Mouse (Mus musculus): Measurements from ENCODE around the gene Ankrd13c. TPM values are rescaled to one million over a fixed set of nuclear protein-coding genes. Genes with fewer than 3 reads are reported as not detected.

Ankrd13c gene
- 20.3 and 22.6 TPM in 2 replicates for polyA plus RNA-seq (2016; fragmentation: Nextera tagmentation; extraction: Ambion mirVana)

- Histone ChIP-seq H3K9ac (peak within 1 kb of the TSS; percentile 91), H3K27ac (peak within 1 kb of the TSS; percentile 97), H3K36me3 (no peaks in the 10 kb centered on the region), H3K9me3 (no peaks in the 10 kb centered on the region), H3K4me1 (peaks cover 11% of the 10 kb centered on the region), H3K27me3 (no peaks in the 10 kb centered on the region), H3K4me3 (peak within 1 kb of the TSS; percentile 92), H3K4me2 (replicated peaks) (peak within 1 kb of the TSS; percentile 64)
- under 1% methylated on average over 45 of the region's 45 CpGs for whole genome bisulfite sequencing
- peak; percentile 99 for ATAC-seq (ENCODE audit: insufficient number of reproducible peaks, insufficient read depth, low FRiP score, low TSS enrichment)
Observed at GRCm38 (mm10) chr3:157946843-157947358, at the start of gene Ankrd13c. Gene Ankrd13c (plus strand): TSS chr3:157947239.

- Histone ChIP-seq H3K9me3 (no peaks in the 10 kb centered on the region), H3K27ac (no peak overlapping the region), H3K36me3 (no peaks in the 10 kb centered on the region), H3K4me2 (replicated peaks) (no peak overlapping the region), H3K9ac (no peak overlapping the region), H3K4me1 (no peaks in the 10 kb centered on the region), H3K27me3 (no peaks in the 10 kb centered on the region), H3K4me3 (no peak overlapping the region)
- WGBS, result 92% methylated on average over 3 of the region's 3 CpGs
- no peak for ATAC-seq (ENCODE audit: insufficient number of reproducible peaks, insufficient read depth, low FRiP score, low TSS enrichment)
Observed at GRCm38 (mm10) chr3:157897645-157898044, 49.4 kb upstream of the Ankrd13c start.

GRCm38 (mm10) chr3:157899986-157900385, 47.1 kb upstream of the Ankrd13c start:
- H3K9me3 ChIP-seq, result no peaks in the 10 kb centered on the region
- no peak overlapping the region for H3K4me2 ChIP-seq (replicated peaks)
- WGBS, result 85% methylated on average over 1 of the region's 1 CpGs
- no peak overlapping the region for H3K27ac ChIP-seq
- no peaks in the 10 kb centered on the region for H3K4me1 ChIP-seq
- H3K27me3 ChIP-seq, result no peaks in the 10 kb centered on the region
- no peak overlapping the region for H3K4me3 ChIP-seq
- no peak for ATAC-seq (ENCODE audit: insufficient number of reproducible peaks, insufficient read depth, low FRiP score, low TSS enrichment)
- no peak overlapping the region for H3K9ac ChIP-seq
- H3K36me3 ChIP-seq, result no peaks in the 10 kb centered on the region

GRCm38 (mm10) chr3:157901721-157902120, 45.3 kb upstream of the Ankrd13c start:
- Histone ChIP-seq H3K27ac (no peak overlapping the region), H3K9ac (no peak overlapping the region), H3K4me3 (no peak overlapping the region), H3K4me2 (replicated peaks) (no peak overlapping the region), H3K9me3 (no peaks in the 10 kb centered on the region), H3K36me3 (no peaks in the 10 kb centered on the region; the same call in 1 of the 2 replicates), H3K27me3 (no peaks in the 10 kb centered on the region), H3K4me1 (no peaks in the 10 kb centered on the region)
- 92% methylated on average over 5 of the region's 5 CpGs for WGBS
- ATAC-seq (ENCODE audit: insufficient number of reproducible peaks, insufficient read depth, low FRiP score, low TSS enrichment), result no peak

GRCm38 (mm10) chr3:157908166-157908565, 38.9 kb upstream of the Ankrd13c start:
- no peak overlapping the region for H3K9ac ChIP-seq
- H3K9me3 ChIP-seq, result no peaks in the 10 kb centered on the region
- no peaks in the 10 kb centered on the region for H3K4me1 ChIP-seq
- no peak for ATAC-seq (ENCODE audit: insufficient number of reproducible peaks, insufficient read depth, low FRiP score, low TSS enrichment)
- H3K36me3 ChIP-seq, result peaks cover 6% of the 10 kb centered on the region; the same call in 1 of the 2 replicates
- WGBS, result 77% methylated on average over 3 of the region's 3 CpGs
- no peak overlapping the region for H3K4me2 ChIP-seq (replicated peaks)
- H3K4me3 ChIP-seq, result no peak overlapping the region
- H3K27ac ChIP-seq, result no peak overlapping the region
- no peaks in the 10 kb centered on the region for H3K27me3 ChIP-seq

- WGBS, result 82% methylated on average over 3 of the region's 3 CpGs
- no peak for ATAC-seq (ENCODE audit: insufficient number of reproducible peaks, insufficient read depth, low FRiP score, low TSS enrichment)
- no peaks in the 10 kb centered on the region for H3K9me3 ChIP-seq
Observed at GRCm38 (mm10) chr3:157910262-157910661, 36.8 kb upstream of the Ankrd13c start.

GRCm38 (mm10) chr3:157912155-157912554, 34.9 kb upstream of the Ankrd13c start:
- no peak for ATAC-seq (ENCODE audit: insufficient number of reproducible peaks, insufficient read depth, low FRiP score, low TSS enrichment)
- Histone ChIP-seq H3K27me3 (no peaks in the 10 kb centered on the region), H3K9ac (no peak overlapping the region), H3K4me1 (no peaks in the 10 kb centered on the region), H3K4me3 (no peak overlapping the region), H3K4me2 (replicated peaks) (no peak overlapping the region), H3K9me3 (no peaks in the 10 kb centered on the region), H3K36me3 (0 out of 2 replicates have a peak, but pooled peaks cover 6% of the 10 kb centered on the region), H3K27ac (no peak overlapping the region)
- WGBS, result 85% methylated on average over 2 of the region's 2 CpGs

More at GRCm38 (mm10) chr3:157910262-157910661, 36.8 kb upstream of the Ankrd13c start:
- no peak overlapping the region for H3K27ac ChIP-seq
- no peak overlapping the region for H3K4me3 ChIP-seq
- peaks cover 6% of the 10 kb centered on the region; the same call in 1 of the 2 replicates for H3K36me3 ChIP-seq
- no peak overlapping the region for H3K4me2 ChIP-seq (replicated peaks)
- no peaks in the 10 kb centered on the region for H3K27me3 ChIP-seq
- no peaks in the 10 kb centered on the region for H3K4me1 ChIP-seq
- H3K9ac ChIP-seq, result no peak overlapping the region

- Histone ChIP-seq H3K27me3 (no peaks in the 10 kb centered on the region), H3K4me2 (replicated peaks) (no peak overlapping the region), H3K9ac (no peak overlapping the region), H3K9me3 (no peaks in the 10 kb centered on the region), H3K4me3 (no peak overlapping the region), H3K4me1 (no peaks in the 10 kb centered on the region), H3K36me3 (no peaks in the 10 kb centered on the region), H3K27ac (no peak overlapping the region)
- WGBS, result 89% methylated on average over 4 of the region's 4 CpGs
- no peak for ATAC-seq (ENCODE audit: insufficient number of reproducible peaks, insufficient read depth, low FRiP score, low TSS enrichment)
Observed at GRCm38 (mm10) chr3:157916336-157916735, 30.7 kb upstream of the Ankrd13c start.

GRCm38 (mm10) chr3:157921376-157921775, 25.7 kb upstream of the Ankrd13c start:
- Histone ChIP-seq H3K4me2 (replicated peaks) (no peak overlapping the region), H3K4me3 (no peak overlapping the region), H3K27ac (no peak overlapping the region), H3K36me3 (no peaks in the 10 kb centered on the region), H3K4me1 (0 out of 2 replicates have a peak, but pooled peaks cover 3% of the 10 kb centered on the region), H3K9me3 (no peaks in the 10 kb centered on the region), H3K27me3 (no peaks in the 10 kb centered on the region), H3K9ac (no peak overlapping the region)
- WGBS, result 84% methylated on average over 2 of the region's 2 CpGs
- no peak for ATAC-seq (ENCODE audit: insufficient number of reproducible peaks, insufficient read depth, low FRiP score, low TSS enrichment)

GRCm38 (mm10) chr3:157923268-157923835, 23.7 kb upstream of the Ankrd13c start:
- H3K4me3 ChIP-seq, result no peak overlapping the region

GRCm38 (mm10) chr3:157924692-157925328, 22.2 kb upstream of the Ankrd13c start, which contains the start of gene Cth:
Gene Cth (minus strand): TSS chr3:157925077.
- no peaks in the 10 kb centered on the region for H3K27me3 ChIP-seq
- under 1% methylated on average over 30 of the region's 30 CpGs for WGBS
- H3K4me3 ChIP-seq, result peak within 1 kb of the TSS; percentile 54
- no peaks in the 10 kb centered on the region for H3K36me3 ChIP-seq
- H3K9me3 ChIP-seq, result no peaks in the 10 kb centered on the region
- 0 out of 2 replicates have a peak, but pooled peaks cover 3% of the 10 kb centered on the region for H3K4me1 ChIP-seq
- peak within 1 kb of the TSS; percentile 44 for H3K9ac ChIP-seq
- ATAC-seq (ENCODE audit: insufficient number of reproducible peaks, insufficient read depth, low FRiP score, low TSS enrichment), result peak; percentile 99
- peak within 1 kb of the TSS; percentile 86 for H3K4me2 ChIP-seq (replicated peaks)
- no peak within 1 kb of the TSS for H3K27ac ChIP-seq

More at GRCm38 (mm10) chr3:157923268-157923835, 23.7 kb upstream of the Ankrd13c start:
- 0 out of 2 replicates have a peak, but pooled peaks cover 3% of the 10 kb centered on the region for H3K4me1 ChIP-seq
- ATAC-seq (ENCODE audit: insufficient number of reproducible peaks, insufficient read depth, low FRiP score, low TSS enrichment), result no peak
- WGBS, result 74% methylated on average over 3 of the region's 3 CpGs
- no peak overlapping the region for H3K9ac ChIP-seq
- no peaks in the 10 kb centered on the region for H3K9me3 ChIP-seq
- H3K4me2 ChIP-seq (replicated peaks), result no peak overlapping the region
- H3K27me3 ChIP-seq, result no peaks in the 10 kb centered on the region
- no peak overlapping the region for H3K27ac ChIP-seq
- no peaks in the 10 kb centered on the region for H3K36me3 ChIP-seq

Data from embryonic facial prominence, embryonic 12.5 days (tissue).